Mouse (Mus musculus) common myeloid progenitor, adult 5-6 weeks (primary cell): ENCODE results near the gene Tm7sf2. TPM values are rescaled to one million over a fixed set of nuclear protein-coding genes. Genes with fewer than 3 reads are reported as not detected.

Source experiments
- ATAC-seq: replicated peaks from 2 replicates; pipeline ENCODE4 v1.8.0; 2016; ENCODE audit warnings: low read depth, mild to moderate bottlenecking, moderate TSS enrichment, inconsistent platforms; ENCODE audit not compliant: poor library complexity, severe bottlenecking
- total RNA-seq: library from RNA; stranded (forward); fragments of 200-1000, 187-1606 nt; gene quantifications from 2 replicates; pipeline ENCODE4 v1.2.3, GENCODE M21; 2017

Gene Tm7sf2
- total RNA-seq: 4.9 and 5.9 TPM in 2 replicates

DNA sequence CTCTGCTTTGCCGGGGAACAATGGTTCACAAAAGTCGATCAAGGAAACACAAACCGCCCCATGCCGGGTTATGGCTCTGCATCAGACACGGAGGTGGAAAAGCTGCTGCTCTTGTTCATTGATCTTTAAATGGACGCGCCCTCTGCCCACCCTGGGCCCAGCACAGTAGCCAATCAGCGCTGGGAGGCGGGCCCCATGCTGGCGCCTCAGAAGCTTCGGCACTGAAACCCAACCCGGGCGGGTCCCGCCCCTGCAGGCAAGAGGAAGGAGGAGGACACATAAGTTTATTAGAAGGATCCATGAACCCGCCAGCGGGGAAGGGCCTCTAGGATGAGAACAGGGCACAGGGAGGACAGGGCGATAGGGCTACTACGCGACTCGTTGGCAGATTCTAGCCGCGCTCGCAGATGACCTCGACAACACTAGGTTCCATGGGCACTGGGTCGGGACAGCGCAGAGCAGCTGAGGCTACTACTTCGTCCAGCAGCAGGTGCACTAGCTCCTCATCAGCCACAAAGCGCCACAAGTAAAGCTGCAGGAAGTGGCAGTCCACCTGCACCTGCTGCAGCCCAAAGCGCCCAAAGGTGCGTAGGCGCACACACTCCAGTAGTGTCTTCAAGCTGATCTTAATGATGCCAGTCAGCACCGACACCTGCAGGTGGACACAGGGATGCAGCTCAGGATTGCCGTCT lies at the start of gene Tm7sf2:
Tm7sf2 (minus strand) TSS at position 650 of the 692 bp plus-strand sequence.
- peak; percentile 95 for ATAC-seq

DNA sequence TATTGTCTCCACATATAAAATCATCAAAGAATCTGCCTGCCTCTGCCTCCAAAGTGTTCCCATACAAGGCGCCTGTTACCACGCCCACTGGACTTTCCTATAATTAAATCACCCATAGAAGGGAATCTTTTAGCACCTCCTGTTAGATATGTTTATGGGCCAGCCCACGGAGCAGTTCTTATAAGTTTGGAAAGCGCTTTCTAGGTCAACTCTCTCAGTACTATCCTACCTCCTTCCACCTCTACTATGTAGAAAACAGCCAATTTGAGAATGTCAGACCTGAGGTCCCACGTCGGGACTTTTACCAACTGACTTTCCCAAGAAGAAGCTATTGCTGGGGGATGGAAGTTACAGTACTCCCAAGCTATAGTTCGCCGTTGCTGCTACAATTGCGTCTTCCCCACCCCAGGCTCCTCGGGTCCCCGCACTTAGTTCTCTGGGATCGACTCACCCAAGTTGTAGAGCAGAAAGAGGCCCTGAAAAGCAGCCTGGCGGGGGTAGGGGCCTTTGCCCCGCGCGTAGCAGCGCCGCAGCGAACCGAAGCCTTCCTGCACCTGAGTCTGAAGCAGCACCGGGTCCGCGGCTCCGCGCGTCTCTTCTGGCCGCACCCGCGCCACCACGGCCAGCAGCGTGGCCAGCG lies 49.3 kb upstream of the Tm7sf2 start:
- ATAC-seq: no peak

DNA sequence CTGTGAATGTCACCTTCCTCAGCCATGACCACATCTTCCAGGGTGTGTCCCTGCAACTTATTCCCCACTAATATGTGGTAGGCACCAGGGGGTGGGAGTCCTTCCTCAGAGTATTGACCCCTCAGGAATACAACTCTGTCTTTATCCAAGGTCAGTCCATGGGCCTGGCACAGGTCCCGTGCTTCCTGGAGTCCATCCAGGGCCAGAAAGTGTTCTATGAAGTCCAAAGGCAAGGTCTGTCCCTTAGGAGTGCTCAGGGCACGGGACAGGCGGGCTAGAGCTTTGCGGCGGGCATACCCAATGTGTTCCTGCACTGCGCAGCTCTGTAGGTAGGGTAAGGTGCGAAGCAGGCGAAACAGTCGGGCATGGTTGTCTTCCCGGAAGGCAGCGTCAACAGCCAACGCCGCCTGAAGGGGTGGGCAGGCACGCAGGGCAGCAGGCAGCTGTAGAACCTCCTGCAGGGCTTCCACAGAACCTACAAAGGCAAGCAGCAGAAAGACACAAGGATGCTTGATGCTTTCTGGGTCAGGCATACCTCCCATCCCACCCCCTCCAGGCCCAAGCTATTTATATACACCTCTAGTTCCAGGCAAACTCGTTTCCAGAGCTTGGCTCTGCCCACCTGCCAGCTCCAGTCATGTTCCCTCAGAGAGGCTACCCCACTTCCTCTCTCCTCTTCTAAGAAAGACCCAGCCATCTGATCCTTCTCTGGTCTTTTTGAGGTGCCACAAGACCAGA lies 48.1 kb upstream of the Tm7sf2 start:
- no peak for ATAC-seq

DNA sequence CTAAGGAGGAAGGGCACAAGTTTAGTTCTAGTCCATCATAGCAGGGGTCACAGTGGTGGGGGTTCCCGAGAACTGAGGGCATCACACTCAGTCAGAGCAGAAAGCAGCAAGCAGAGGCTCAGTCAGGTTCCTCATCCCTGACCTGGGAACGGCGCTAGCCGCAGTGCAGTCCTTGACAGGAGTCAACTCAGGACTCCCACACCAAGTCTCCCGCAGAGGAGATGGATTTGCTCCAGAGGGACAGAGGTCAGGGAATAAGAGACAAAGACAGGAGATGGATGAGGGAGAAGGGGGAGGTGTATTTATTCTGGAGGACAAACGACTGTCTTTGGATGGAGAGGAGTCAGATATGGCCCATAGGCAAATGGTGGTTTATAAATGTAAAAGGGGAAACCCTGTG lies 44.9 kb upstream of the Tm7sf2 start:
- ATAC-seq: no peak

DNA sequence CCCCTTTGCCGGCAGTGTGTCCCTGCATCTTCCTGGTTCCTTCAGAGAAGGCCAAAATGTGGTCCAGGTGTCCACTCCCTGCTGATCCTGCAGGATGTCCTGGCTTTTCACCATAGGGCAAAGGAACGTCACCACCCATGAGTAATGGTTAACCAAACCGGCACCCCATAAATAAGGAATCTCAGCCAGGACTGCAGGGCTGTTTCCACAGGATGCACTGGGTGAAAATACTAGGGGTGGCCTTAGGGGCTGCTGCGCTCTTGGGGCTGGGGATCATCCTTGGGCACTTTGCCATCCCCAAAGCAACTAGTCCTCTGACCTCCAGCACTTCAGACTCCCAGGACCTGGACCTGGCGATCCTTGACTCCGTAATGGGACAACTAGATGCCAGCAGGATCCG lies 37.4 kb upstream of the Tm7sf2 start, which contains the start of gene Naaladl1:
Naaladl1 (plus strand) TSS at position 197 of the 400 bp plus-strand sequence.
- ATAC-seq: no peak

DNA sequence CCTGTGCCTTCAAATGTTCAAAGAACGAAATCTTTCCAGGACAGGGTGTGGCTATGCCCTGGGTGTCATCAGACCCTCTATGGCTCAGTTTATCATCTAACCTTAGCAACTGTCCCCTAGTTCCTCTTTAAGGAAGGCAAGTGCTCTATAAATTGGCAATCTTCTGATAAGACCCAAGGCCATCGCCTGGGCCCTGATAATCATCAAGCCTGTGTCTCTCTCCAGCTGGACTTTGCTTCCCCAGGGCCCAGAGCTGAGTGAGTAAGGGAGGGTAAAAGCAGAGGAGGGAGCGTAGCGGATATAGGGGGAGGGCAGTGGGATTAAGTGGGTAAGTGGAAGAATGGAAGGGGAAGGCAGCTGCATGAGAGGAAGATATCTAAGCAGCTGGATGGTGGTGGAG lies 36.3 kb upstream of the Tm7sf2 start:
- no peak for ATAC-seq

DNA sequence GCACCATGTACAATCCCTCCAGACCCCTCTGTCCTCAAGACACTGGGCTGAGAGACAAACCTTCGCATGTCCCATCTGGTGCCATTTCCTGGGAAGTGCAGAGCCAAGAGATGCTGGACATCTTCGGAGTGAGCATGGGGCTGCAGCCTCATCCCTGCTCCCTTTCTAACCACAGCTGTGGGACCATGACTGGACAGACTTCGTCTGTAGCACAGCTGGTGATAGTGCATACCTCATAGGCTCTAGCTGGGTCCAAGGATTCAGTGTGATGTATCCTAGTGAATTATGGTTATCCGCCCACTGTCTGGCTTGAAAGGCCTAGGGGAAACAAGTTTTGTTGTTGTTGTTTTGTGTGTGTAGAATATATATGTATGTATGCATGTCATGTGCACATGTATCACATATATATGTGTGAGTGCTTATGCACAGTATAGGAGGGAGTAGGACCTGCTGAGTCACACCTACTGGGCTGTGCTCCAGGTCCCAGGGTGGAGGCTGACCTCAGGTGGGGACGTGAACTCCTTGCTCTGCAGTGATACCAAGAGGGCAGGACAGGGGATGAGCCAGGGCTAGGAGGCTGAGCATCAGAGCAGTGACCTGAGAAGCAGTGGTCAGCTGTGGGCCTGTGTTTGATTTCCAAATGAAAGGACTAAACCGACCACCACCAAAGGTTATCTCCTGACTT lies 34.1 kb upstream of the Tm7sf2 start:
- no peak for ATAC-seq

DNA sequence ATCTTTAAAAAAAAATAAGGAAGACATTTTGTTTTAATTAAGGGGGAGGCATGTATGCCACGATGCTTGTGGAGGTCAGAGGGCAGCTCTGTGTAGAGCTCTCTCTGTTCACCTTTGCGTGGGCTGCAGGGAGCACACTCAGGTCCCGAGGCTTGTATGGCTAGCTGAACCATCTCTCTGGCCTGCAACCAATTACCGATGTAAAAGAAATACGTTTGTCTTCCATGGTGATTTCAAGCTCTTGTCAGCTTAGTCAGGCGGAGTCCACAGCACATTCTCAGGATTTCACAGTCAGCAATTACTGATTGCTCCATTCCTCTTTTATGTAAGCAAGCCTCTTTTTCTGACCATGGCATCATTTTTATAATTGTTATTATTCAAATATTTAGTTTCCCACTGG lies 33.0 kb upstream of the Tm7sf2 start:
- no peak for ATAC-seq

DNA sequence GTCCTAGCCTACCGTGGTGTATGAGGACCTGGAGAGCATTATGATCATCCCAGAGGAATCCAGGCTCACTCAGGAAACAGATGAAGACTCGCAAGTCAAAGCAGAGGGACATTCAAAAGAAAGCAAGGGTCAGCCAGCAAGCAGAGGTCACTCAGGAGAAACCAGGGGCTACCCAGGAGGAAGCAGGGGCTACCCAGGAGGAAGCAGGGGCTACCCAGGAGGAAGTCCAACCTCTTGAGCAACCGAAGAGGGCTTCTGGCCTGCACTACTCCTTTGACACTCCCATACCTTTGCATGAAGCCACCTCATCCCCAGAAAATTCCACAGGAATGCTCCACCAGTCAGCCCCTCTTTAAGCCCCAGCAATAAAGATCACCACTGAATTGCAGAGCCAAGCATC lies 29.7 kb upstream of the Tm7sf2 start:
- ATAC-seq: no peak

DNA sequence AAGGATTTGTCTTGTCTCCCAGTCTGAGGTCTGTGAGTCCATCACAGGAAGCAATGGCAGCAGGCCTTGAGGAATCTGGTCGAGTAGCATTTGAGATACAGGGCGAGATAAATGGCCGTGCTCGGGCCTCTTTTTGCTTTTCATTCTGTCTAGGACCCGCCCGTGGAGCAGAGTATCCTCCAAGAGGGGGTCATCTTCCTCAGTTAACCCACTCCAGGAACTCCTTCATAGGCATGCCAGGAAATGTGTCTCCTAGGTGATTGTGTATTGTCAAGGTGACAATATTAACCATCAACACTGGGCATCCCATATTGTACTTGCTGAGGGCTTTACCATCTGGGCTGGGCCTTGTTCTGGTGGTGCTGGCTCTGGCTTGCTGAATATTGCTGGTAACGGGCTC lies 25.9 kb upstream of the Tm7sf2 start, which contains the start of gene AC131692.1:
AC131692.1 (plus strand) TSS at position 301 of the 400 bp plus-strand sequence.
- no peak for ATAC-seq

DNA sequence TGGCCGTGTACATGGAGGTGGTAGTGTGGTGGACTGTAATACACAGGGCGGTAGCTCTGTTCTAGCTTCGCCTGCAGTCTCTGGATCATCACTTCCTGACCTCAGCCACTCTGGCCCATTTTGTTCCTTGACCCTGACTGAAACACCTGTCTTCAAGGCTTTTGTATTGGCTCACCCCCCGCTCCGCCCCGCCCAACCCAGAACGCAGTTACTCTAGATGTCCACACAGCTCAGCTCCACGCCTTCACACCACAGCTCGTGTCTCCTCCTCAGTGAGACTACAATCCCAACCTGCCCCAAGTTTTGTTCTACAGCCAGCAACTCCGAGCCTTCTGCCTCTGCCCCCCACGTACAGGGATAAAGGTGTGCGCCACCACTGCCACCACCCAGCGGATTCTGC lies 20.7 kb upstream of the Tm7sf2 start:
- no peak for ATAC-seq

DNA sequence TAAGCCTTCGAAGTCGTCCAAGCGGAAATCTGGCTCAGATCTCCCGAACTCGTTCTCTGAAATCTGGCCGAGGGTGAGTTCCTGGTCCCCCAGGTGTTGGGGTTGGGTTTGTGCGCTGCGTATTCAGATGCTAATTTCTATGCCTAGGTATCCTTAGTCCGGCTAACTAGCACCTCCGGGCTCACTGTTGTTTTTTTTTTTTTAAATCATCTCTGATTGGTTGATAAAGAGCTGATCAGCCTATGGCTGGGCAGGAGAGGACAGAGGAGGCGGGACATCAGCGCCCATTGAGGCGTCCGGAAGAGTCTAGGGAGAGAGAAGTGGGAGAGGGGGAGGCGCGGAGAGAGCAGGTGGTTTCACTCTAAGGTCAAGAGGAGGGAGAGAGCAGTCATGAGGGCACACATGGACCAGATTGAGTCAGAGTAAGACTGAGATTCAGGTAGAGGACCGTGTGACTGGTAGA lies 17.3 kb upstream of the Tm7sf2 start:
- ATAC-seq: peak; percentile 83

DNA sequence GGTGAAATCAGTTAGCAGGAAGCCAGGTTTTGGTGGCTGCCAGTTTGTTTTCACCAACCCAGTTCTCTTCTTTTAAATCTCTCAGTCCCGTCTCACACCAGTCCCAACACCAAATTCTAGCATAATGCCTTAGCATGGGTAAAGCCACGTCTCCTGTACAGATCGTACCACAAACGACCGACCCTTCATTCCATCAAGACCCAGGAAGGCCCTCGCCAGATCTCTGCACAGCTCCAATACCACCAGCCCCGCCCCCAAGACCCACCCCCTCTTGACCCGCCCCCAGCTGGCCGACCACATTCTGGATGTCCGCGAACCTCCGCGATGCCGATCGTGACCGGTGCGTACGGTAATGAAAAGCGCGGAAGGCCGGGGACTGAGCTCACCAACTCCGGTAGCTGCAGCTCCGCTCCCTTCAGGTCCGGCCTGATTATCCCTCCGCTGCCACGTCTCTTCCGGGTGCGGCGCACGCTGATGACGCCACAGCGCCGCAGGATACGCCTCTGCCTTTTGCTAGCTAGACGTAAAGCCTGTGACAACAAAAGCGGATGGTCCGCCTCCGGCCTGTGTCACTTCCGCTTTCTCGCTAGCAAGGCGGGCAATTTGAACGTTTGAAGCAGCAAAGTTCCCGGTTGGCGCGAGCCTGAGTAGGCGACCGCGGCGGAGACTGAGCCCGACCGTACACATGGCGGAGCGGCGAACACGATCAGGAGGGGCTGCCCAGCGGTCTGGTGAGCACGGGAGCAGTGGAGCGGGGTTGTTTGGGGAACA lies 16.5 kb upstream of the Tm7sf2 start, which contains the start of the genes Zfpl1 and Cdca5:
Zfpl1 (minus strand) TSS at position 479 of the 771 bp plus-strand sequence.
Cdca5 (plus strand) TSS at position 506 of the 771 bp plus-strand sequence.
- peak; percentile 94 for ATAC-seq

DNA sequence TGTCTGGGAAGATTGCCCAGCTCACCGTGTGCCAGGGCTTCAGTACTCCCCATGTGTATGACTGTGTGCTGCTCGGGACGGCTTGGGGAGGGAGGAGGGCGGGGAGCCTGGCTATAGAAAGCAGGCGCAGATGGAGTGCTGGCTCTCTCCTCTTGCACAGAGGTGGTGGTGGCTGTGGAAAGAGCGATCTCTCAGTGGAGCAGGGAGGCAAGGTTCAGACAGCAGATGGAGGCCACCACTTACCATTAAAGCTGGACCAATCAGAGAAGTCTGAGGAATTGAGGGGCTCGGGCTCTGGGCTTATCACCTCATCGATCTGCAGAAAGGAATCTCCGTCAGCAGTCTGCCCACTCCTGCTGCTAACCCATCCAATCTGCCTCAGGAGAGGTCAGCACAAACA lies 14.0 kb upstream of the Tm7sf2 start, which contains the start of gene Gm28374:
Gm28374 (minus strand) TSS at position 101 of the 400 bp plus-strand sequence.
- ATAC-seq: no peak

DNA sequence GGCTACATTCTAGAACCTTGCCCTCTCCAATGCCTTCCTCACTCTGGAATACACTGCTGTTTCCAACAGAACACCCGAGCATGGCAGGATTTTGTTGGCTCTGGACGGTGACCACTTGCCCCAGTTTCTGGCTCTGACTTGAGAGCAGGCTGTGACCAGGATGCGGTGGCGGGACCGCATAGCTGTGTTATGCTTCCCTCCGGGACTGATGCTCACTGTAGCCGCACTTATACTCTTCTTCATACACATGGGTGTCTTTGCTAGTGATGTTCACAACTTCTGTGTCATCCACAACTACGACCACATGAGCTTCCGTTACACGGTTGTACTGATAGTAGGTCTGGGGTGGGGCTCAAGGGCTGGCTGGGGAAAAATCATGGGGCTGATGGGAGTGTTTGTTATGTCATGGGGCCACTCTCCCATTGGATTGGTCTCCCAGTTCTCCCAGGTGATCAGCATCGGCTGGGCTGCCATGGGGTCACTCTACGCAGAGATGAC lies 11.9 kb upstream of the Tm7sf2 start, which contains the start of gene Tmem262:
Tmem262 (plus strand) TSS at position 51 of the 498 bp plus-strand sequence.
- no peak for ATAC-seq

DNA sequence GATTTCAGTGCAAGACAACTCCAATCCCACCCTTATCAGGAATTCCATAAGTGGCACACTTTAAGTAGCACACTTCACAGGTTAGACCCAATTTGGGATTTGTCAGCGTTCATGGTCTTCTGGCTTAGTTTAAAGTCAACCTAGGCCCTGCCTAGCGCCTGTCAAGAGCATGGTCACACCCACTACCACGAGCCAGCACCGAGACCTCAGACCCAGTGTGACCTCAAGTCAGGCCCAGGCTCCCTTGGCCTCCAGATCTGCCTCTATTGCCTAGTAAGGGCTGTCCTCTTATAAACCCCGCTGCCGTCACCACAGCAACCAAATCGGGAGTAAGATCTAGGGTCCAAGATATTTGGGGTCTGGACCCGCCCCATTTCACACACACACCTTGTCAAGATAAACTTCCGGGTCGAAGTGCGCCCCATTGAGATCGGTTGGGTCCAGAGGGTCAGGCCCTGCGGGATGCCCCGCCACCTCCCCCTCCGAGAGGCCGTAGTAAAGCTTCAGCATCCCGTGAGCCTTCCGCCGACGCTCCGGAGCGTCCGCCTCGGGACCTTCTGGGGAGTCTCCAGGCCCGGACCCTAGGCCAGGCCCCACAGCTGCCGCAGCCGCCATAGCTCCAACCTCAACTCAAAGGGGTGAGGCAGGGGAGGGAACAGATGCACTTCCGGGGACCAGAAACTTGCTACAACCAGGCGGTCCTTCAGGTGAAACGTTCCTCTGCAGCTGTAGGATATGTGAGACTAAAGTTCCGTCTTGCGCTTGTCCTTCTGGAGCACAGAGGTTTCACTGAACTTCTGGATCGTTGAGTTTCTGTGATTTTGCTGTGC lies 8.6 kb upstream of the Tm7sf2 start, which contains the start of gene Vps51:
Vps51 (minus strand) TSS at position 668 of the 830 bp plus-strand sequence.
- peak; percentile 96 for ATAC-seq

DNA sequence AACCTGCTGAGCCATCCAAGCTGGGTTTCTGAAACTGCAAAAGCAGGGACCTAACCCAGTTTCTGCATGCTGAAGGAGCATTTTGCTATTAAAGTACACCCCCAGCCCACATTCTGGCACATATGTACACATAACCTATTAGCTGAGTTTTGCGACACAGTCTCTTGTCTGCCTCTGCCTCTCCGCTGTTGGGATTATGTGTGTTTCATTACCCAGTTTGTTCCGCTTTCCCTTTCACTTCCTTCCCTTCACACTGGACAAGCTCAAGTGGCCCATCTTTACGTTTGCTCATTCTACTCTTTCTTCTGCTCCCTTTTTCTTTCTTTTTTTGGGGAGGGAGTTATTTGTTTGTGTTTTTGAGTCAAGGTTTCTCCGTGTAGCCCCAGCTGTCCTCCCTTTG lies 5.7 kb upstream of the Tm7sf2 start:
- ATAC-seq: no peak

DNA sequence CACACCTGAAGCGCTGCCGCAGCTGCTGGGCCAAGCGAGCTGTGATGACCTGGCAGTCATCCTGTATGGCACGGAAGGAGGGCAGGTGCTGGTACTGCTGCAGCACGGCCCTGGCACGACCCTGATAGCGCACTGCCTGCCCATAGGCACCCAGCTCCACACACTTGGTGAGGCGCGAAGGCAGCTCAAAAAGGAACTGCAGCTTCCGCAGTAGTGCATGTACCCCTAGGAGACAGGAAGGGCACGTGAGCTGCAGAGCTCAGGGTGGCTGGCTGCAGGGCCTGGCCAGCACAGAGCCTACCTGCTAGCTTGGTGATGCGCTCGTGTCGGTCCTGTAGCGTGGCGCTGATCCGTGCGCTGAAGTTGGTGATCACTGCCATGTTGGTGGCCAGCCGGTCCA lies 3.1 kb upstream of the Tm7sf2 start:
- no peak for ATAC-seq
